Mouse (Mus musculus): Measurements from ENCODE around the gene Pear1. TPM values are rescaled to one million over a fixed set of nuclear protein-coding genes. Genes with fewer than 3 reads are reported as not detected.

Gene Pear1
- total RNA-seq, 2 experiments from 2014 or later = 7.8 to 7.9 TPM

DNA sequence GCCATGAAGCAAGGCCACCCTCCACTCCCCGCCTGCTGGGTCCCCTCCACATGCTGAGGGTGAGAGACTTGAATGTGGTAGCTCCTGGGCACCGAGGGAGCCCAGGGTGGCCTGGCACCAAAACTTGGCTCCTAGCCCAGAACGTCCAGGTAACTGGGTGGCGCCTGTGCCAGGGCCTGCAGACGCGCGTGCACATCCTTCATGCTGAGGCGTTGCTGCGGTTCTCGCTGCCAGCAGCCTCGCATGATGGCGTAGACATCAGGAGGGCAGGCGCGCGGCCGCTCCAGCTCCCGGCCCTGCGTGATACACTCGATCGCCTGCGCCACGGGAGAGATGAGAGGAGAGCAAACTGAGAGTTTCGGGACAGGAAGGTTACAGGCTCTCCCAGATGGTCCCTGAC lies 45.8 kb downstream of the Pear1 start:
- H3K4me3 ChIP-seq = no peak overlapping the region
- no peak for DNase-seq (ENCODE audit: extremely low spot score in 1 of 2, low spot score in 2 of 2)
- TF ChIP-seq CTCF (IDR thresholded peaks at IDR 0.05) = no peak
- H3K27ac ChIP-seq = no peak overlapping the region
- intact Hi-C loops (cut with DNase I) = no loop called here

DNA sequence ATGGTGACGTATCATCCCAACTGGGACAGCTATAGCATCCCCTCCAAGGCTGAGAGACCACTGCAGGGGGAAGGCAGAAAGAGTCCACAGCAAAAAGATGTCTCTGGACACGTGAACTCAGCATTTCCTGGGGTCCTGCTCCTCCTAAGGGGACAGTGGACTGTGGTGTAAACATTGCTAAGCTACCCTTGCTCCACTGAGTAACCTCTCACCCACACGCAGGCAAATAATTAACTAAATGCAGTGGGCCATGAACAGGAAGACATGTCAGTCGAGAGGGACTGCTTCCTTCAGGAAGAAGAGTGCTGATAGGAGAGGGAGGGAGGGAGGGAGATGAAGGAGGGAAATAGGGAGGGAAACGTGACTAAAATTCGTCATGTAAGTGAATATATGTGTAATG lies 53.0 kb downstream of the Pear1 start:
- TF ChIP-seq CTCF (IDR thresholded peaks at IDR 0.05) = no peak
- intact Hi-C loops (cut with DNase I) = loop anchor here (2.0 kb wide), 1 partner anchor 70 kb away; no protein-coding TSS in a partner anchor
- Histone ChIP-seq H3K4me3 (no peak overlapping the region), H3K27ac (no peak overlapping the region)
- no peak for DNase-seq (ENCODE audit: extremely low spot score in 1 of 2, low spot score in 2 of 2)

DNA sequence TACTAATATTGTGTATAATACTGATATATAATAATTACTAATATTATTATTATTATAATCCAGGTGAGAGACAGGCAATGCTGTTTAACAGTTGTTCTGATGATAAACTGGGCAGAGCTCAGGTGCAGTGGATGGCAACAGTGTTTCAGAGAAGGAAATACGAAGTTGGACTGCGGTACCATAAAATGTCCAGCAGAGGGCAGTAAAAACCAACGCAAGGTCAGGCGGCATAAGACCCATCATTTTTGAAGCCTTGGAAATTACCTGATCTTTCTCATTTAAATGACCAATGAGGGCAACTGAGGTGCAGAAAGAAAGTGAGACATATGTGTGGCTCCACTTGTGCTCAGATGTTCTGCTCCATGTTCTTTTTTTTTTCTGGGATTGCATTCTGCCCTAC lies 53.8 kb downstream of the Pear1 start:
- peak; percentile 89 for TF ChIP-seq CTCF (IDR thresholded peaks at IDR 0.05)
- intact Hi-C loops (cut with DNase I) = loop anchor here (1.0 to 2.0 kb wide), 3 partner anchors 46 to 90 kb away; no protein-coding TSS in a partner anchor
- H3K4me3 ChIP-seq = no peak overlapping the region

DNA sequence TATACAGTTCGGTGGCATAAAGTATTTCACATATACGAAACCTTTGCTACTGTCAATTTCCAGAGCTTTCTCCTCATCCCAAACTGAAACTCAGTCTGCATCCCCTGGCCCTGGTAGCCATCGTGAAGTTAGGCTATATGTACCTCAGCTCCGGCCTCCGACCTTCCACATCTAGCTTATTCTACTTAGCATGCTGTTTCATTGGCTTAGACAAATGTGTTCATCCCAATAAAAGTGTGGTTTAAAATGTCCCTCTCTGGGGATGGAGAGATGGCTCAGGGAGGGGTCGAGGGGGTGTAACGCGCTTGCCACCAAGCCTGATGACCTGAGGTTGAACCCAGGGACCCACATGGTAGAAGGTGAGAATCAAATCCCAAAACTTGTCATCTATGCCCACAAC lies 54.6 kb downstream of the Pear1 start:
- H3K4me3 ChIP-seq = no peak overlapping the region
- intact Hi-C loops (cut with DNase I) = no loop called here
- no peak for TF ChIP-seq CTCF (IDR thresholded peaks at IDR 0.05)
- DNase-seq (ENCODE audit: extremely low spot score in 1 of 2, low spot score in 2 of 2) = no peak
- no peak overlapping the region for H3K27ac ChIP-seq

More for the DNA sequence above, 53.8 kb downstream of the Pear1 start:
- no peak overlapping the region for H3K27ac ChIP-seq
- no peak for DNase-seq (ENCODE audit: extremely low spot score in 1 of 2, low spot score in 2 of 2)

DNA sequence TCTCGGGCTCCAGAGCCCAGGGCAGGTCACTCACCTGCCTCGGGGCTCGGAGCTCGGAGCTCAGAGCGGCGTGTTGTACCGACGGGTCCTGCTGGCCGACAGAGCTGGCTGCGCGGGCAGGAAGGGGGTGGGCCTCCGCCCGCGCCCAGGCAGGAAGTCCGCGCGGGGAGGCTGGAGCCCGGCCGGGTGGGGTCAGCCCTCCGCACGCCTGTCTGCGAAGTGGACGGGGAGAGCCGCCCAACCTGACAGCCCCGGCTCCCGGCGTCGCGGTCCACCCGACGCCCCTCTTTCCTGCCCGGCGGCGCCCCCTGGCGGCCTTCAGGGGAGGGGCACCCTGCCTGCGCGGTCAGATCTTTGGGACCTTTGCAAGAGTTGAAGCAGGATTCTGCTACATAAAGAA lies 55.3 kb downstream of the Pear1 start:
- peak overlapping the region; percentile 34 for H3K4me3 ChIP-seq
- peak; percentile 46 to 58 for DNase-seq (ENCODE audit: extremely low spot score in 1 of 2, low spot score in 2 of 2)
- peak overlapping the region; percentile 75 for H3K27ac ChIP-seq
- intact Hi-C loops (cut with DNase I) = no loop called here
- peak; percentile 91 for TF ChIP-seq CTCF (IDR thresholded peaks at IDR 0.05)

DNA sequence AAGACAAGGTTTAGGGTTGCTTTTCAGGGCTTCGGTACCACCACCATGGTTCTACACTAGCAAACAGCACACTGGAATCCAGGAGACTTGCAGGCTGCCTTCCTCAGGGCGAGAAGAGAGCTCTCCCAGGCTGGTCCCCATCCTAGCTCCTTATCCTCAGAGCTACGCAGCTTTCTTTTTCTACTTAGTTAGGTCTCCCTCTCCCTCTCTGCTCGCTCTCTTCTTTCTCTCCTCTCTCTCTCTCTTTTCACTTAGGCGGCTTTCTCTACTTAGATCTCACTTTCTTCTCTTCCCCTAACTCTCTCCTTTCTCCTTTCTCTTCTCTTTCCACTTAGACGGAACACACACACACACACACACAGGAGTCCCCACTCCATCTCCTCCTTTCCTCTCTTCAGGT lies 55.7 kb downstream of the Pear1 start:
- peak overlapping the region; percentile 75 for H3K27ac ChIP-seq
- H3K4me3 ChIP-seq = peak overlapping the region; percentile 34
- DNase-seq (ENCODE audit: extremely low spot score in 1 of 2, low spot score in 2 of 2) = no peak
- intact Hi-C loops (cut with DNase I) = no loop called here
- TF ChIP-seq CTCF (IDR thresholded peaks at IDR 0.05) = no peak

DNA sequence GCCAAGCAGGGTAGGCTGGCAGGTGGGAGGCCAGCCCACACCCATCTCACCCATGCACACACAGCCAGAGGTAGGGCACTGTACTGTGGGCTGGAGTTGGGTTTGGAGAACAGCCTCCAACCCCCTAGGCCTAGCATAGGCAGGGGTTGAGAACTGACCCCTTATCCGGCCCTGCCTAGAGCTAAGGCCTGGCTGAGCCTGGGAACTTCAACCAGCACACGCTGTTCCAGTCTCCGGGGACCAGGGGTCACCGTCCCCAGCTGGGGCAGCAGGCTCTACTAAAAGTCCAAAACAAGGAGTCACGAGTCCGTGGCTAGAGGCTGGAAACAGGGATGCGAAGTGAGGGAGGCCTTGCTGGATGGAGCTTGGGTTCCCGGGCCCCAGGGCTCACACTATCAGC lies 56.3 kb downstream of the Pear1 start:
- peak overlapping the region; percentile 34 for H3K4me3 ChIP-seq
- no peak for DNase-seq (ENCODE audit: extremely low spot score in 1 of 2, low spot score in 2 of 2)
- intact Hi-C loops (cut with DNase I) = no loop called here

DNA sequence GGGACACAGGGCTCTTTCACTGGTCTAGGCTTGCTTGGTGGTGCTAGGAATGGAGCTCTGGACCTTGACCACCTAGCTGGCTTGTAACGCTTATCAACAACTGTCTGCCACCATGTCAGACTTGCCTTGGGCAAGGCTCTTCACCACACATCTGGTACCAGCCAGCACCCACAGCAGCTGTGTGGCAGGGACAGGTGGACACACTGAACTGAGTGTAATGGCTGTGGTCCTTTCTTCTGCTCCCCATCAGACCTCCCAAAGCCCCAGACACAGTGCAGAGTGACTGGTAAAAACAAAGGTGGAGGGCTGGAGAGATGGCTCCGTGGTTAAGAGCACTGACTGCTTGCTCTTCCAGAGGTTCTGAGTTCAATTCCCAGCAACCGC lies 57.8 kb downstream of the Pear1 start:
- DNase-seq (ENCODE audit: extremely low spot score in 1 of 2, low spot score in 2 of 2) = no peak
- H3K4me3 ChIP-seq = no peak overlapping the region
- intact Hi-C loops (cut with DNase I) = no loop called here
- no peak for TF ChIP-seq CTCF (IDR thresholded peaks at IDR 0.05)
- H3K27ac ChIP-seq = no peak overlapping the region; the same call in 1 of the 2 replicates

More for the DNA sequence above, 56.3 kb downstream of the Pear1 start:
- no peak for TF ChIP-seq CTCF (IDR thresholded peaks at IDR 0.05)
- no peak overlapping the region; the same call in 1 of the 2 replicates for H3K27ac ChIP-seq

DNA sequence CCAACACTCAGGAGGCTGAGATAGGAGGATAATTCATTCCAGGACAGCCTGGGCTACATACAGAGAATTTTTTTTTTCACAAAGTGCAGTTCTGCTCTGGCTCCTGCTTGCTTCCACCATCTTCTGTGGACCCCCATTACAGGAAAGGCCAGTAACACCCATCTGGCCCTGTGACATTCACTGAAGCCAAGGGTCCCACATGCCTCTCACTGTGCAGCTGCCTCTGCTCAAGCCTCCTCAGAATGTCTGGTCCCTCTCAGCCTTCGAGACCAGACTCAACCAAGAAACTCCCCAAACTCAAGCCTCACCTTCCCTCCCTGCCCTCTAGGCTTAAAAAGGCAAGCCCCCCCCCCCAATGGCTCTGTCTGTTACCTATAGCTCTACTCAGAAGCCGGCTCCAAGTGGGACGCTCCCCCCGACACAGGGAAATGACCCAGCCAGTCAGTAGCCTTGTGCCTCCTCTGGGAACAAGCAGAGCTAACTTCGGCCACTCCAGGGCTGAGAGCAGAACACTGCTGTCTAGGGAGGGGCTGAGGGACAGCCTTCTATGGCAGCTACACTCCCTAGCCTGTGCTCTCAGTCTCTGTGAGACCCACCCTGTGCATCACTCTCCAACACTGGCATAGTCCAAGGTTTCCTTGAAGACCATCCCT lies 58.3 kb downstream of the Pear1 start:
- Histone ChIP-seq H3K4me3 (no peak overlapping the region), H3K27ac (peak overlapping the region; percentile 73)
- TF ChIP-seq CTCF (IDR thresholded peaks at IDR 0.05) = no peak
- intact Hi-C loops (cut with DNase I) = no loop called here
- DNase-seq (ENCODE audit: extremely low spot score in 1 of 2, low spot score in 2 of 2) = no peak

DNA sequence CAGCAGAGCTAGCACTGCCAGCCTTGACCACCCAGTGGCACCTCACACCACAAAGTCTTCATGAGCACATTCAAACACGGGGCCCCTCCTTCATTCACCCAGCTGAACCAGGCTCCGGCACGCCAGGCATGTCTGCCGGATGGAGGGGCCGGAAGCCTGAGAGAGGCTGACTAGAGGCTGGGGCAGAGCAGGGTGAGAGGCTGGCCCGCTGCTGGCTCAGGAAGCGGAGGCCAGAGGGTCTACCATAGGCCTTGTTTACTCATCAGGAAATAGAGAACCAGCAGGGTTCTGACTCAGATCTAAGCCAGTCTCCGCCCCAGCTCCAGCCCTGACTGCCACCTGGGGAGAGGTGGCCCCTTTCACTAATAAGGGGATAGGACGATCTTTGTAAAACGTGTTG lies 59.0 kb downstream of the Pear1 start:
- no peak for TF ChIP-seq CTCF (IDR thresholded peaks at IDR 0.05)
- intact Hi-C loops (cut with DNase I) = no loop called here
- Histone ChIP-seq H3K27ac (peak overlapping the region; percentile 73), H3K4me3 (peak overlapping the region; percentile 21; the same call in 1 of the 2 replicates)
- DNase-seq (ENCODE audit: extremely low spot score in 1 of 2, low spot score in 2 of 2) = no peak

DNA sequence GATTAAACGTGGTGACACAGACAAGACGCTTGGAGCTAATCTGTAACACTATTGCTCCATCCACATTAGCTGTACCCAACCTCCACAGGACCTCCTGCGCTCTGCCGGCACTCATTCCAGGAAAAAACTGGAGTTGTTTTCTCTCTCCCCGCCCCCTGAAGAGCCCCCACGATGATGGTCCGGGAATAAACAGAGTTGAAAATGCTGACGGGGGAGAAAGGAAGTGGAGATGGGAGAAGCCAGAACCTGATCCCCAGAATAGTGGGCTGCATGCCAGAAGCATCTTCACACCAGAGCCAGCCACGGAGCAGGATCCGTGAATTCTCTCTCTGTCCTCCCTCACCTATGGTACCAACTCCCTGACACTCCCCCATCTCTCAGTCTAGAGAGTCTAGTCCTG lies 59.6 kb downstream of the Pear1 start:
- H3K27ac ChIP-seq = peak overlapping the region; percentile 53
- intact Hi-C loops (cut with DNase I) = no loop called here

DNA sequence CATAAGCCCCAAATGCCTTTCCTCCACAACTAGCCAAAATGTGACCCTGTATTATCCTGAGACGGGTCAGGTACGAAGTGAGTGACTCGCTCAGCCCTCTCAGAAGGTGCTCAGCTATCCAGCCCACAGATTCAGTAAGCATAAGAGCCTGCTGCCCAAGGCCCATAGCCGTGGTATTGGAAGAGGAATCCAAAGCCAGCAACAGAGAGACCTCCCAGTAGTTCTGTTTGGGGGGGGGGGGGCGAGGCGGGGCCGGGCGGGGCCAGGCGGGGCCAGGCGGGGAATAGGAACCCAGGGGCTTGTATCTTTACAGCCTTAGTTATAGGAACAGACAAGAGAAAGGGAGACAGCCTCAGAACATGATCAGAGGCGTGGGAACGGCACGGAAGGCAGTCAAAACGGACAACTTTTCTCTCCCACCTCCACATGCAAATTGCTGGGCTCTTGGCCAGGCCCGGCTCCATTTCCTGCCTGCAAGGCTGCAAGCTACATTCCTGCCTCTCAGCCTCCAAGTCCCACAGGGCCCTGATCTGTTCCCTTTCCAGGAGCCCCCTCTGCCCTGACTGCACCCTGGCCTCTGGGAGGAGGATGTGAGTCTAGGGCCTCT lies 60.3 kb downstream of the Pear1 start:
- intact Hi-C loops (cut with DNase I) = no loop called here
- Histone ChIP-seq H3K27ac (peak overlapping the region; percentile 75), H3K4me3 (peak overlapping the region; percentile 5; the same call in 1 of the 2 replicates)
- TF ChIP-seq CTCF (IDR thresholded peaks at IDR 0.05) = no peak; the same call in 1 of the 2 replicates
- DNase-seq (ENCODE audit: extremely low spot score in 1 of 2, low spot score in 2 of 2) = peak; percentile 56 to 79

More for the DNA sequence above, 59.6 kb downstream of the Pear1 start:
- TF ChIP-seq CTCF (IDR thresholded peaks at IDR 0.05) = no peak
- DNase-seq (ENCODE audit: extremely low spot score in 1 of 2, low spot score in 2 of 2) = no peak
- peak overlapping the region; percentile 21; the same call in 1 of the 2 replicates for H3K4me3 ChIP-seq
